8 mouse cellular contexts compared by ENCODE assay signal in genomic region chr11:61388012-61388411, GRCm38 (mm10). TPM values are rescaled to one million over a fixed set of nuclear protein-coding genes. Genes with fewer than 3 reads are reported as not detected.
DNase-seq lines count a peak whose midpoint lies in the region; ATAC-seq and TF ChIP-seq lines count a peak whose summit lies in the region.

No protein-coding gene starts in this region.

- no peak overlapping the region for H3K27ac ChIP-seq in heart, postnatal 0 days (ENCODE audit: low read depth)
- no peak overlapping the region for H3K27ac ChIP-seq in limb, embryonic 14.5 days (replicated peaks; ENCODE audit: low read depth, low read length)

- H3K27me3 ChIP-seq in heart, postnatal 0 days (ENCODE audit: control insufficient read depth, insufficient read depth, low read length), result no peaks in the 10 kb centered on the region
- no peaks in the 10 kb centered on the region for H3K27me3 ChIP-seq in limb, embryonic 14.5 days (ENCODE audit: control insufficient read depth, insufficient read depth, low read length)

- no peaks in the 10 kb centered on the region for H3K9me3 ChIP-seq in heart, postnatal 0 days (replicated peaks; ENCODE audit: control insufficient read depth, low read length)
- H3K9me3 ChIP-seq in limb, embryonic 14.5 days (ENCODE audit: control insufficient read depth, low read length), result no peaks in the 10 kb centered on the region

- no peaks in the 10 kb centered on the region for H3K4me1 ChIP-seq in heart, postnatal 0 days (ENCODE audit: control insufficient read depth, insufficient read depth)
- H3K4me1 ChIP-seq in limb, embryonic 14.5 days (ENCODE audit: control insufficient read depth, insufficient read depth, low read length), result no peaks in the 10 kb centered on the region

- no peak overlapping the region for H3K9ac ChIP-seq in heart, postnatal 0 days (replicated peaks; ENCODE audit: low read depth, low read length)
- H3K9ac ChIP-seq in limb, embryonic 14.5 days (ENCODE audit: low read depth, low read length, severe bottlenecking), result no peak overlapping the region

- 57% methylated on average over 6 of the region's 6 CpGs for WGBS in heart, postnatal 0 days
- 67% methylated on average over 6 of the region's 6 CpGs for WGBS in limb, embryonic 14.5 days

- H3K4me2 ChIP-seq in heart, postnatal 0 days (ENCODE audit: low read depth, low read length), result no peak overlapping the region
- H3K4me2 ChIP-seq in limb, embryonic 14.5 days (replicated peaks; ENCODE audit: low read depth, low read length, severe bottlenecking), result no peak overlapping the region

- no peak for ATAC-seq in heart, postnatal 0 days (ENCODE audit: insufficient read depth, low read depth)
- no peak for ATAC-seq in limb, embryonic 14.5 days (ENCODE audit: low FRiP score, low read depth)

- peak; percentile 46; the same call in 1 of the 2 replicates for TF ChIP-seq CTCF in heart, postnatal 0 days (IDR thresholded peaks at IDR 0.05; ENCODE audit: low read depth)

- peak; percentile 35 for DNase-seq in heart, postnatal 0 days (ENCODE audit: low spot score)
- no peak for DNase-seq in heart, postnatal 25 days (ENCODE audit: low spot score)
- DNase-seq in right cerebral cortex, postnatal 14 days, result peak; percentile 54
- DNase-seq in right cerebral cortex, postnatal 10 days (ENCODE audit: low spot score in 2 of 2), result no peak
- peak; percentile 25 to 40 for DNase-seq in adrenal gland, postnatal 36 days
- peak; percentile 67 for DNase-seq in limb, embryonic 14.5 days (ENCODE audit: low spot score)
- DNase-seq in c-Kit-positive CD71-positive TER-119-positive erythroid progenitor cells, embryonic 14.5 days (ENCODE audit: low spot score), result no peak
- no peak for DNase-seq in spleen, postnatal 36 days (ENCODE audit: low spot score in 2 of 2)

- TF ChIP-seq EP300 in heart, postnatal 0 days (IDR thresholded peaks at IDR 0.05; ENCODE audit: low read depth), result no peak

- no peak for TF ChIP-seq POLR2A in limb, embryonic 14.5 days (IDR thresholded peaks at IDR 0.05; ENCODE audit: borderline replicate concordance, extremely low read depth, insufficient read depth, insufficient read length)

- H3K36me3 ChIP-seq in heart, postnatal 0 days (replicated peaks; ENCODE audit: control insufficient read depth, insufficient read depth, low read length), result no peaks in the 10 kb centered on the region
- no peaks in the 10 kb centered on the region for H3K36me3 ChIP-seq in limb, embryonic 14.5 days (ENCODE audit: control insufficient read depth, insufficient read depth, low read length)

- H3K4me3 ChIP-seq in heart, postnatal 0 days (ENCODE audit: low read depth, low read length), result no peak overlapping the region
- no peak overlapping the region for H3K4me3 ChIP-seq in limb, embryonic 14.5 days (replicated peaks; ENCODE audit: low read length)

- intact Hi-C loops in heart, postnatal 25 days (cut with DNase I), result loop anchor here (1.0 to 2.0 kb wide), 3 partner anchors 39 to 195 kb away; no protein-coding TSS in a partner anchor

RNA-seq across cellular contexts. Expression of gene Slc47a1, which starts 9.9 kb away (rescaled TPM):
- 34.7 and 49.4 TPM in 2 replicates for total RNA-seq in heart, postnatal 0 days (2014; rRNA removed; ENCODE audit: low replicate concordance)
- polyA plus RNA-seq in heart, postnatal 0 days (2015; fragmentation: Nextera tagmentation; extraction: Ambion mirVana), result 31.2 and 31.5 TPM in 2 replicates
- total RNA-seq in heart, postnatal 25 days (2021), result 10 to 100 TPM; 29.3 to 30.4 TPM
- total RNA-seq in adrenal gland, postnatal 36 days (2021), result 1 to 10 TPM in 1 of 2 experiments, under 1 TPM in 1; 0.56 to 1.8 TPM
- 0.82 and 0.91 TPM in 2 replicates for polyA plus RNA-seq in limb, embryonic 14.5 days (2012; rRNA removed)
- 0.65 and 0.86 TPM in 2 replicates for polyA plus RNA-seq in limb, embryonic 14.5 days (2014; fragmentation: Nextera tagmentation; extraction: Ambion mirVana)

RNA-seq across cellular contexts. Expression of gene Slc47a2, which starts 45.4 kb away (rescaled TPM):
- not detected in 2 replicates for total RNA-seq in heart, postnatal 0 days (2014; rRNA removed; ENCODE audit: low replicate concordance)
- polyA plus RNA-seq in heart, postnatal 0 days (2015; fragmentation: Nextera tagmentation; extraction: Ambion mirVana), result 0.04 and 0.14 TPM in 2 replicates
- total RNA-seq in heart, postnatal 25 days (2021), result not detected
- total RNA-seq in adrenal gland, postnatal 36 days (2021), result not detected
- 0.17 and 0.19 TPM in 2 replicates for polyA plus RNA-seq in limb, embryonic 14.5 days (2012; rRNA removed)
- 0.10 TPM in 1 of 2 replicates, not detected in the other for polyA plus RNA-seq in limb, embryonic 14.5 days (2014; fragmentation: Nextera tagmentation; extraction: Ambion mirVana)

Comparison
In these comparisons a context has a peak if more than half of its experiments do, and no peak if none do; other contexts are left out.
1. DNase-seq: peak in heart, postnatal 0 days (single experiment), right cerebral cortex, postnatal 14 days (single experiment), adrenal gland, postnatal 36 days (2 of 2) and limb, embryonic 14.5 days (single experiment); none in heart, postnatal 25 days (single experiment), right cerebral cortex, postnatal 10 days (0 of 2), c-Kit-positive CD71-positive TER-119-positive erythroid progenitor cells, embryonic 14.5 days (single experiment) and spleen, postnatal 36 days (0 of 2).
2. RNA of gene Slc47a1, which starts 9.9 kb away (total RNA-seq): 34.7 to 49.4 TPM in heart, postnatal 0 days and 29.3 to 30.4 TPM in heart, postnatal 25 days; 0.56 to 1.8 TPM in adrenal gland, postnatal 36 days; every median in the first group is over 10 times any median in the second.